Mouse (Mus musculus): ENCODE measurements at regions not wholly inside any gene's neighbourhood (a gene's known extent, or its start where the extent isn't known, plus 50 kb on each side); places are given as distances from the start of the nearest gene placed in this dataset.

- WGBS = 81% methylated on average over 17 of the region's 17 CpGs
- Histone ChIP-seq H3K27ac (replicated peaks) (no peak overlapping the region), H3K4me3 (replicated peaks) (no peak overlapping the region), H3K36me3 (no peaks in the 10 kb centered on the region), H3K9ac (no peak overlapping the region), H3K4me2 (replicated peaks) (no peak overlapping the region), H3K4me1 (peaks cover 7% of the 10 kb centered on the region; the same call in 1 of the 2 replicates), H3K9me3 (replicated peaks) (no peaks in the 10 kb centered on the region), H3K27me3 (no peaks in the 10 kb centered on the region)
- ATAC-seq (ENCODE audit: insufficient number of reproducible peaks, low FRiP score, low TSS enrichment, low read depth) = no peak
These were observed 72.4 kb upstream of the Prep start for GRCm38 (mm10) chr10:44994385-44995281.

DNA sequence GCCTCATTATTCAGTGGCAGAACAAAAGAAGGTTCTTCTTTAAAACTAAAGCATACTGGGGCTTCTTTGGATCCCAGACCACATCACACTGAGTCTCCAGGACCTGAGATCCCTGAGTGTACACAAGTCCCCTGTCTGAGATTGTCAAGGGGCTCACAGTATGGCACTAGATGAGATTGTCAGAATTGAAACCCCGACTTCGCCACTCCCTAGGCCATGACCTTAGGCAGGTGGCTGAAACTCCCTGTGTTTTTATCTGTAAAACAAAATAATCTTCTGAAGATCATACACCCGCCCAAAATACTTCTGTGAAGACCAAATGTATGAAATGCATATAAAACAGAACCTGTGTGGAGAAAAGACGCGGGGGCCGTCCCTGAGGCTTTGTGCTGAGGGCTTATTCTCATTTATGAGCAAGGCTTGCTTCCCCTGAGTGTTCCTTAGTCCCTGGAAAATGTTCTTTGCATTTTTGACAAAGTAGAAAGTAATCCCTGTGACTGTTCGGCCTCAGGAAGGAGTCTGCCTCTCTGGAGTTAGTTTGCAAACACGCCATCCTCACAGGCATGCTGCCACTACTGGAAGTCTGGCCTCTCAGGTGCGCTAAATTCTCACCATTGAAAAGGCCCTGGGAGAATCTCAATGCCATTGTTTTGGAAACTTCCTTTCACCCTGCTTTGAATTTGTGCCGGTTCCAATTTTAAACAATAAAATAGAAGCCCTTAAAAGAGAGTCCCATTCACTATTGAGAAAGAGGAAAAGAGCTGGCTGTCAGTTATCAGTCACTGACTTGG, 73.3 kb upstream of the Prep start:
- H3K4me1 ChIP-seq = peaks cover 7% of the 10 kb centered on the region; the same call in 1 of the 2 replicates
- H3K9me3 ChIP-seq (replicated peaks) = no peaks in the 10 kb centered on the region
- H3K4me2 ChIP-seq (replicated peaks) = no peak overlapping the region
- H3K27ac ChIP-seq (replicated peaks) = no peak overlapping the region
- ATAC-seq (ENCODE audit: insufficient number of reproducible peaks, low FRiP score, low TSS enrichment, low read depth) = no peak
- no peaks in the 10 kb centered on the region for H3K27me3 ChIP-seq
- H3K36me3 ChIP-seq = no peaks in the 10 kb centered on the region
- no peak overlapping the region for H3K4me3 ChIP-seq (replicated peaks)
- WGBS = 60% methylated on average over 10 of the region's 10 CpGs
- H3K9ac ChIP-seq = no peak overlapping the region

DNA sequence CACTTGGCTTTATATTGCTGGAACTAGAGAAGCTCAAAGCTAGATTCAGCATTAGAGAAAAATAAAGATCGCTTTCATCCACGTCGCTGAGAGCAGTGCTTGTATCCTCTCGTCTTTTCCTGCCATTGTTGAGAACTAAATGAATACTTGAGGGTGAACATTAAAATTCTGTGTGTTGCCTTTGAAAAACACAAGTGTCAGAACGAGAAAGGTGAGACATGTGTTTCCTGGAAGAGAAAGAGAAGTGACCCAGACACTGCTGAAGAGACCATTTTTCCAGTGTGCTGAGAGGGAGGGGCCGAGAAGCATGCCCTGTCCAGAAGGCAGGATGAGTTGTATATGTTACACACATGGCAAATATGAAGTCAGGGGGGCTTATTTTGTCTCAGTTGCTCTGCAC, 77.5 kb upstream of the Prep start:
- no peak overlapping the region for H3K27ac ChIP-seq (replicated peaks)
- 70% methylated on average over 6 of the region's 6 CpGs for WGBS

GRCm38 (mm10) chr10:44988756-44989155, 78.2 kb upstream of the Prep start:
- 74% methylated on average over 8 of the region's 8 CpGs for WGBS

More for the DNA sequence above, 77.5 kb upstream of the Prep start:
- no peaks in the 10 kb centered on the region for H3K36me3 ChIP-seq
- H3K27me3 ChIP-seq = no peaks in the 10 kb centered on the region
- H3K4me3 ChIP-seq (replicated peaks) = no peak overlapping the region
- no peak for ATAC-seq (ENCODE audit: insufficient number of reproducible peaks, low FRiP score, low TSS enrichment, low read depth)
- H3K9ac ChIP-seq = no peak overlapping the region
- H3K9me3 ChIP-seq (replicated peaks) = no peaks in the 10 kb centered on the region
- no peaks in the 10 kb centered on the region for H3K4me1 ChIP-seq
- no peak overlapping the region for H3K4me2 ChIP-seq (replicated peaks)

GRCm38 (mm10) chr10:44987615-44988014, 79.4 kb upstream of the Prep start:
- Histone ChIP-seq H3K4me1 (no peaks in the 10 kb centered on the region), H3K9ac (no peak overlapping the region), H3K27ac (replicated peaks) (no peak overlapping the region), H3K27me3 (no peaks in the 10 kb centered on the region), H3K9me3 (replicated peaks) (no peaks in the 10 kb centered on the region), H3K4me2 (replicated peaks) (no peak overlapping the region), H3K4me3 (replicated peaks) (no peak overlapping the region), H3K36me3 (no peaks in the 10 kb centered on the region)
- no peak for ATAC-seq (ENCODE audit: insufficient number of reproducible peaks, low FRiP score, low TSS enrichment, low read depth)
- WGBS = 17% methylated on average over 4 of the region's 4 CpGs

More at GRCm38 (mm10) chr10:44988756-44989155, 78.2 kb upstream of the Prep start:
- Histone ChIP-seq H3K4me2 (replicated peaks) (no peak overlapping the region), H3K27me3 (no peaks in the 10 kb centered on the region), H3K4me3 (replicated peaks) (no peak overlapping the region), H3K4me1 (no peaks in the 10 kb centered on the region), H3K9ac (no peak overlapping the region), H3K9me3 (replicated peaks) (no peaks in the 10 kb centered on the region), H3K27ac (replicated peaks) (no peak overlapping the region), H3K36me3 (no peaks in the 10 kb centered on the region)
- ATAC-seq (ENCODE audit: insufficient number of reproducible peaks, low FRiP score, low TSS enrichment, low read depth) = no peak

GRCm38 (mm10) chr10:44981913-44982312, 85.1 kb upstream of the Prep start:
- Histone ChIP-seq H3K27me3 (no peaks in the 10 kb centered on the region), H3K36me3 (no peaks in the 10 kb centered on the region), H3K27ac (replicated peaks) (no peak overlapping the region), H3K4me2 (replicated peaks) (no peak overlapping the region), H3K9me3 (replicated peaks) (no peaks in the 10 kb centered on the region), H3K4me1 (no peaks in the 10 kb centered on the region), H3K4me3 (replicated peaks) (no peak overlapping the region), H3K9ac (no peak overlapping the region)
- no peak for ATAC-seq (ENCODE audit: insufficient number of reproducible peaks, low FRiP score, low TSS enrichment, low read depth)
- WGBS = 31% methylated on average over 2 of the region's 2 CpGs

- no peaks in the 10 kb centered on the region for H3K36me3 ChIP-seq
- H3K27ac ChIP-seq (replicated peaks) = no peak overlapping the region
- no peaks in the 10 kb centered on the region for H3K27me3 ChIP-seq
- no peaks in the 10 kb centered on the region for H3K4me1 ChIP-seq
- no peak overlapping the region for H3K4me2 ChIP-seq (replicated peaks)
- ATAC-seq (ENCODE audit: insufficient number of reproducible peaks, low FRiP score, low TSS enrichment, low read depth) = no peak
- 94% methylated on average over 2 of the region's 2 CpGs for WGBS
- H3K9ac ChIP-seq = no peak overlapping the region
- H3K4me3 ChIP-seq (replicated peaks) = no peak overlapping the region
- no peaks in the 10 kb centered on the region for H3K9me3 ChIP-seq (replicated peaks)
These were observed 90.2 kb upstream of the Prep start for GRCm38 (mm10) chr10:44976815-44977214.

GRCm38 (mm10) chr10:44971911-44972310, 95.1 kb upstream of the Prep start:
- Histone ChIP-seq H3K36me3 (no peaks in the 10 kb centered on the region), H3K4me2 (replicated peaks) (no peak overlapping the region), H3K4me3 (replicated peaks) (no peak overlapping the region), H3K9me3 (replicated peaks) (no peaks in the 10 kb centered on the region), H3K9ac (no peak overlapping the region), H3K4me1 (no peaks in the 10 kb centered on the region), H3K27me3 (no peaks in the 10 kb centered on the region), H3K27ac (replicated peaks) (no peak overlapping the region)
- WGBS = 74% methylated on average over 2 of the region's 2 CpGs
- ATAC-seq (ENCODE audit: insufficient number of reproducible peaks, low FRiP score, low TSS enrichment, low read depth) = no peak

GRCm38 (mm10) chr10:44959968-44960367, 107.0 kb upstream of the Prep start:
- Histone ChIP-seq H3K36me3 (no peaks in the 10 kb centered on the region), H3K27ac (replicated peaks) (no peak overlapping the region), H3K27me3 (no peaks in the 10 kb centered on the region), H3K4me3 (replicated peaks) (no peak overlapping the region), H3K9ac (no peak overlapping the region), H3K4me1 (no peaks in the 10 kb centered on the region), H3K4me2 (replicated peaks) (no peak overlapping the region), H3K9me3 (replicated peaks) (no peaks in the 10 kb centered on the region)
- WGBS = 86% methylated on average over 3 of the region's 3 CpGs
- no peak for ATAC-seq (ENCODE audit: insufficient number of reproducible peaks, low FRiP score, low TSS enrichment, low read depth)

DNA sequence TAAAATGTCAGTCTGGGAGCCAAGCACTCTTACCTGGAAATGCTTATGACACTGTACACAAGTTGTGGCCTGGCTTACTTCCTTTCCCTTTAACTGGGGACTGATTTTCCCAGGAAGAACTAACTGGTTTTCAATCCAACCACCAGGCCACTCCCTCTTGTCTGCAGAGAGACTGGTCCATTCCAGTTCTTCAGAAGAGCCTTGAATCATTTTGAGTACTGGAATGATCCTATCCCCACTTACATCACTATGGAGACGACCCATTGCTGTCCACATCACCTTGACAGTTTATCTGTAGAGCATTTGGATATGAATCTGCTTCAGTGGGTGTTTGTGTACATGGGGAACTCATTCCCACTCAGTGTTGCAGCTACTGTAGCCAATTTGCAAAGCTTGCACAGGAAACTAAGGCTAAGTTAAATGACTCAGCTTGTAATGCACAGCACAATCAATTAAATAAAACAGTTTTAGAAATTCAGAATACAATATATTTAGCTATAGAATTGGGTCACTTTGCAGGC, 121.7 kb upstream of the Prep start:
- H3K4me1 ChIP-seq = no peaks in the 10 kb centered on the region
- no peak overlapping the region for H3K9ac ChIP-seq
- no peak overlapping the region for H3K27ac ChIP-seq (replicated peaks)
- WGBS = 44% methylated on average over 1 of the region's 1 CpGs
- no peak for ATAC-seq (ENCODE audit: insufficient number of reproducible peaks, low FRiP score, low TSS enrichment, low read depth)
- H3K9me3 ChIP-seq (replicated peaks) = no peaks in the 10 kb centered on the region
- H3K4me2 ChIP-seq (replicated peaks) = no peak overlapping the region
- H3K4me3 ChIP-seq (replicated peaks) = no peak overlapping the region
- no peaks in the 10 kb centered on the region for H3K36me3 ChIP-seq
- H3K27me3 ChIP-seq = no peaks in the 10 kb centered on the region

- no peaks in the 10 kb centered on the region for H3K9me3 ChIP-seq (replicated peaks)
- no peak overlapping the region for H3K4me2 ChIP-seq (replicated peaks)
- H3K4me1 ChIP-seq = no peaks in the 10 kb centered on the region
- H3K4me3 ChIP-seq (replicated peaks) = no peak overlapping the region
- 30% methylated on average over 1 of the region's 1 CpGs for WGBS
- H3K27ac ChIP-seq (replicated peaks) = no peak overlapping the region
- H3K36me3 ChIP-seq = no peaks in the 10 kb centered on the region
- ATAC-seq (ENCODE audit: insufficient number of reproducible peaks, low FRiP score, low TSS enrichment, low read depth) = no peak
- no peaks in the 10 kb centered on the region for H3K27me3 ChIP-seq
- H3K9ac ChIP-seq = no peak overlapping the region
These were observed 127.6 kb upstream of the Prep start for GRCm38 (mm10) chr10:44939403-44939802.

Data from embryonic facial prominence, embryonic 15.5 days (tissue).